Mouse (Mus musculus) midbrain, embryonic 11.5 days (tissue): ENCODE measurements around the gene Cbx4. TPM values are rescaled to one million over a fixed set of nuclear protein-coding genes. Genes with fewer than 3 reads are reported as not detected.

Experiments used
- ATAC-seq: fragments of 200-750 bp; cut with Nextera tagmentation; 2 replicates; pipeline ENCODE4 v1.8.0; 2017; ENCODE audit warnings: moderate TSS enrichment, moderate library complexity; ENCODE audit not compliant: low FRiP score
- DNase-seq: peaks from one replicate; pipeline ENCODE4 v3.0.0; 2015; ENCODE audit warnings: low spot score; ENCODE audit errors: missing footprints
- H3K27ac ChIP-seq: fragments of 300-500 bp; sonication (generic); 2 replicates; pipeline ENCODE4 v1.5.1; 2014; ENCODE audit warnings: low read depth, low read length
- H3K27me3 ChIP-seq: fragments of 300-500 bp; sonication (generic); 2 replicates; pipeline ENCODE4 v1.6.1; 2014; ENCODE audit warnings: mild to moderate bottlenecking, low read length, moderate library complexity, mixed read lengths; ENCODE audit not compliant: control insufficient read depth, insufficient read depth
- H3K36me3 ChIP-seq: fragments of 300-500 bp; sonication (generic); 2 replicates; pipeline ENCODE4 v1.6.1; 2014; ENCODE audit warnings: mild to moderate bottlenecking, low read length, moderate library complexity, mixed read lengths; ENCODE audit not compliant: control insufficient read depth, insufficient read depth
- H3K4me1 ChIP-seq: fragments of 300-500 bp; sonication (generic); 2 replicates; pipeline ENCODE4 v1.6.1; 2014; ENCODE audit warnings: low read length; ENCODE audit not compliant: control insufficient read depth, insufficient read depth
- H3K4me2 ChIP-seq: fragments of 300-500 bp; sonication (generic); 2 replicates; pipeline ENCODE4 v1.6.1; 2014; ENCODE audit warnings: mild to moderate bottlenecking, moderate library complexity
- H3K4me3 ChIP-seq: fragments of 300-500 bp; sonication (generic); 2 replicates; pipeline ENCODE4 v1.5.1; 2014; ENCODE audit warnings: low read depth, low read length
- H3K9ac ChIP-seq: fragments of 300-500 bp; sonication (generic); 2 replicates; pipeline ENCODE4 v1.6.1; 2014; ENCODE audit warnings: low read length
- H3K9me3 ChIP-seq: fragments of 300-500 bp; sonication (generic); 2 replicates; pipeline ENCODE4 v1.6.1; 2016; ENCODE audit warnings: low read length; ENCODE audit not compliant: control insufficient read depth
- WGBS: fragments of 180-500 bp; shearing (Covaris S2); extraction: QIAGEN DNeasy Blood & Tissue Kit; methylation state at CpG from one replicate; pipeline ENCODE4 v1.1.7; 2014; 5-methylcytosine and 5-hydroxymethylcytosine counted together
- polyA plus RNA-seq: library from polyadenylated mRNA; unstranded; fragments of >200 nt; fragmentation: Nextera tagmentation; extraction: Ambion mirVana; gene quantifications from 2 replicates; pipeline ENCODE4 v1.2.1, GENCODE M21; 2014

The Cbx4 gene
- 6.3 and 7.0 TPM in 2 replicates for polyA plus RNA-seq

DNA sequence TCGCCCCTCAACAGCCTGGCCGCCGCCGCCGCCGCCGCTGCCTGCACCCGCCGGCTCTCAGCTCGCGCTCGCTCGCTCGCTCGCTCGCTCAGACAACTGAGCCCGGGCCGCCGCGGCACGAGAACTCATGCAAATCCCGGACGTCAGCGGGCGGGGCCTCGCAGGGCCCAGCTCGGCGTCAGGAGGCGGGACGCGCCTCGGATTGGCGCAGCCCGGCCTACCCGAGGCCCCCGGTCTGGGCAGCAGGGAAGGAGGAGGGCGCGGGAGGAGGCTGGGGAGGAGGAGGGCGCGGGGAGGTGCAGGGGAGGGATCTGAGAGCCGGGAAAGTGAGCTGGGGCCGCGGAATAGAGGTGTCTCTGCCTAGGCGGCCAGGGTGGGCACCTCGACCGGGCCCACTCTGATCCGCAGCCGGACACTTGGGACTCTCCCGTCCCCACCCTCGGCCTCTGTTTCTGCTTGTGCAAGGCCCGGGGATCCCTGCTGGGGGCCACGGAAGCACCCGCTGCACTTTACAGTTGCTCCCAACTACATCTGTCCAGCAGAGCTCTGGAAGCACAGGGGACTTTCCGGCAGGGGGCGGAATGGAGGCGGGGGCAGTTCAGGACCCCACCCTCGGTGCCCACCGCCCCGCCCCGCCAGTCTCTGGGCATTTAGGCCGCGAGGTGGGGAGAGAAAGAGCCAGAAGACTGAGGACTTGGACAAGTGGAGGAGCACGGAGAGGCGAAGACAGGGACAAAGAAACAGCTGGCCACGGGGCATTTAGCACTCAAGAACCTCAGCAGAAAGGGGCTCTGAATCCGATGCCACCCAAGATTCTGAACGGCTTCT, at the start of gene Cbx4:
TSS of gene Cbx4 (minus strand) at position 78 of the 828 bp plus-strand sequence.
- Histone ChIP-seq H3K27me3 (peaks cover 80% of the 10 kb centered on the region), H3K9me3 (no peaks in the 10 kb centered on the region), H3K4me1 (peaks cover 61% of the 10 kb centered on the region), H3K4me2 (peak within 1 kb of the TSS; percentile 71), H3K36me3 (0 out of 2 replicates have a peak, but pooled peaks cover 2% of the 10 kb centered on the region), H3K4me3 (peak within 1 kb of the TSS; percentile 83), H3K9ac (peak within 1 kb of the TSS; percentile 92), H3K27ac (peak within 1 kb of the TSS; percentile 99)
- DNase-seq (peak; percentile 97), ATAC-seq (peak; percentile 85)
- 1% methylated on average over 57 of the region's 67 CpGs for WGBS

DNA sequence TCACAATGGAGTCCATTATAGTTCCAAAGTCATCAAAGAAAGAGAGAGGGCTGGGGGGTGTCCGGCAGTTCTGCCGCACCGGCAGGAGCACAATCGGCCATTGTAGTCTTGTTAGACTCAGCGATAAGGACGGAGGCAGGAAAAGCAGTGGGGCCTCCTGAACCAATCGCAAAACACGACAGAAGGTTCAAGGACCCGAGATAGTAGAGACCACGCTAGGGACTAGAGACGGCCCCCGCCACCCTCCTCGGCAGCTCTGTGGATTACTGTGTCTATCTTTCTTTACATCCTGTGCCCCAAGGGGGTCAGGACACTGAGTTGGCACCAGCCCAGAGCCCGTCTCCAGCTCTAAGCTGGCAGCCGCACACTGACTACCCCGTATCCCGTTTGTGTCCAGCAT, 48.6 kb upstream of the Cbx4 start:
- Histone ChIP-seq H3K27ac (no peak overlapping the region), H3K4me1 (peaks cover 8% of the 10 kb centered on the region), H3K9ac (no peak overlapping the region), H3K9me3 (no peaks in the 10 kb centered on the region; the same call in 1 of the 2 replicates), H3K36me3 (no peaks in the 10 kb centered on the region), H3K4me3 (no peak overlapping the region), H3K27me3 (peaks cover 2% of the 10 kb centered on the region; the same call in 1 of the 2 replicates), H3K4me2 (no peak overlapping the region)
- ATAC-seq: no peak
- no peak for DNase-seq
- WGBS: 51% methylated on average over 17 of the region's 17 CpGs

DNA sequence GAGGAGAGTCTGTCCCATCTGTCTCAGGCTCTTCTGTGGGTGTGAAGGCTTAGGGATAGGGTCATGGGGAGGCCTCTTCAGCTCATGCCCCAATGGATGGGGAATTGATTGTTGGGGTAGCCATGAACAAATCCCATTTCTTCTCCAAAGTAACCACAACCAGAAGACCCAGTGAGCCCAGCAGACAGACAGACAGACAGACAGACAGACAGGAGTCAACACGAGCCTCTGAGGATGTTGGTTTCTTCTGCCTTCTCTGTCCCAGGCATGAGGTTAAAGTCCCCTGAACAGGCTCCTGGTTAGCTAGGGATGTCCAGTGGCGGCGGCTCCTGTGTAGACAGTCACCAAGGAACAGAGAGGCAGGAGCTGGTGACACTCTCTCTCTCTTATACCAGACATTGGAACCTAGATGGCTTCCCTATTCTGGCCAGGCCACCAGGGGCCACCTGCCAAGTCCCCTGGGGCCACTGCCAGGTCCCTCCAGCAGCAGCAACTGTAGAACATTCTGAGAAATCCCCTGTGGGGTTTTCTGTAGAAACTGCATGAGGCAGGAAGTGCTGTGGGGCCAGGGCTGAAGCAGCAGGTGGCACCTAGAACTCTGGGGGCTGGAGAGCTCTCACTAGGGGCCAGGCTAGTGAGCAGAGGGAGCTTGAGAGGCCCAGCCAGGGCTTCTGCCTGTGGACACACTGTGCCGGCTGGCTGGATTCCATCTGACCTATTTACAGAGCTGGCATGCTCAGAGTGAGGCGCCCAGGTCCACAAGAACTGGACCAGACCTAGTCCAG, 47.6 kb upstream of the Cbx4 start:
- no peak overlapping the region for H3K27ac ChIP-seq
- ATAC-seq (no peak), DNase-seq (no peak)
- H3K9ac ChIP-seq: no peak overlapping the region
- no peak overlapping the region for H3K4me3 ChIP-seq
- H3K9me3 ChIP-seq: no peaks in the 10 kb centered on the region; the same call in 1 of the 2 replicates
- H3K36me3 ChIP-seq: no peaks in the 10 kb centered on the region
- peaks cover 6% of the 10 kb centered on the region for H3K27me3 ChIP-seq
- WGBS: 86% methylated on average over 5 of the region's 5 CpGs
- no peak overlapping the region for H3K4me2 ChIP-seq
- peaks cover 8% of the 10 kb centered on the region for H3K4me1 ChIP-seq

DNA sequence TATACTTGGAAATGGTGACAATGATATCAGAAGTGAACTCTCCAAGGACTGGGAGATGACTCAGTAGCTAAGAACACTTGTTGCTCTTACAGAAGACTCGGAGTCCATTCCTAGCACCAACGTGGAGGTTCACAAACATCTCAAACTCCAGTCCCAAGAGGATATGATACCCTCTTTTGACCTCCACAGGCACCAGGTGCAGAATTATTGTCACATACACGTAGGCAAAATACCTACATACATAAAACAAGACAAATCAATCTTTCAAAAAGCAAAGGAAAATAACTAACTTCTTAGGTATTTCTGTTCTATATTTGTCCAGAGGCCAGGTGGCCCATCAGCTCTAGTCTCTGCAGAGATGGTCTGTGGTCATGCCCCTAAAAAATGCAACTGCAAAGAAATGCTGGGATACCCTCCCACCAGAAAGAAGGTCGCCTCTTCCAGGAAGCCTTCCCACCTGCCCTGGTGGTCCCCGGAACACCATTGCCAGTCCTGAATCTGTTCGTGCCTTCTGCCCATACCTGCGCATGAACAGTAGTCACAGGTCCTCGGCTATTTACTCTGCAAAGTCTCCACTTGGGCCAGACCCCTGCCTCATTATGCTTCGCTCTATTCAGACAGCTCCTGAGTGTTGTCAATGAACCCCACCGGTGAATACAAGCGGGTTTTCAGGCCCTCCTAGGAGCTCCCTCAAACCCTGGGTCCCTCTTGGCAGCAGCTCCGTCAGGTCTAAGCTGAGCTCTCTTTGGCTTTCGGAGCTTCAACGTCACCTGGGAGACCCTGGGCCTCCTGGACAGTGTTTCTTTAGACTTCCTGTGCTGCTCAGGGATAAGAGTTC, 46.4 kb upstream of the Cbx4 start:
- Histone ChIP-seq H3K4me3 (no peak overlapping the region), H3K9ac (no peak overlapping the region), H3K4me2 (no peak overlapping the region), H3K36me3 (no peaks in the 10 kb centered on the region), H3K27ac (no peak overlapping the region), H3K4me1 (peaks cover 8% of the 10 kb centered on the region), H3K9me3 (no peaks in the 10 kb centered on the region; the same call in 1 of the 2 replicates), H3K27me3 (peaks cover 6% of the 10 kb centered on the region)
- DNase-seq (no peak), ATAC-seq (no peak)
- 79% methylated on average over 14 of the region's 14 CpGs for WGBS

DNA sequence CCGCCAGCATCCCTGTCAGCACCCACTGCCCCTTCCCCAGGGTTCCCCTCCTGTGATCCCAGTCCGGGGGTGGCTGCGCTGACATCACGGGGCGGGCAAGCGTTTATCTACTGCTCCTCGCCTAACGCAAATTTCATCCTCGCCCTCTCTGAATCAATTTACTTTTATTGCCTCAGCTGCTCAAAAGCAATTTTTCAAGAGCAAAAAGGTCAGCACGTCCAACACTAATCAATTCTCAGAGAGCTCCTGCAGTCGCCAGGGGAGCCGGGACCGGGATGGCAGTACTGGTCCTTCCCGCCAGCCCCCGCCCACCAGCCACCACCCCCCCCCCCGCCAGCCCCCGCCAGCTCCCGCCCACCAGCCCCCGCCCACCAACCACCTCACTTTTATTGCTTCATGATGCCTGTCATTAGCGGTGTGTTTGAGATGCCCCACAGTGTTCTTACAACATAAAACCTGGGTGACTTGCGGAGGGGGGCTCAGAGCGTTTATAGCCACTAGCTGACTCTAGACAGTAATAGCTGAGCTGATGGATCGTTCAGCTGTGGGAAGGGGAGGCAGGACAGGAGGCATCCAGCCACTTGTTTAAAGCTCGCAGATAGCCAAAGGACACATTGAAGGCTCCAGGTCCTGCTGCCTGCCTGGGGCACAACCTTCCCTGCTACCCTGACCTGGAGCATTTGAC, 44.2 kb upstream of the Cbx4 start:
- Histone ChIP-seq H3K4me1 (peaks cover 20% of the 10 kb centered on the region), H3K27me3 (peaks cover 6% of the 10 kb centered on the region), H3K4me2 (peak overlapping the region; percentile 8; the same call in 1 of the 2 replicates), H3K4me3 (no peak overlapping the region), H3K27ac (no peak overlapping the region), H3K9me3 (no peaks in the 10 kb centered on the region; the same call in 1 of the 2 replicates), H3K9ac (no peak overlapping the region), H3K36me3 (no peaks in the 10 kb centered on the region)
- ATAC-seq: peak; percentile 36; the same call in 1 of the 2 replicates
- WGBS: 30% methylated on average over 22 of the region's 24 CpGs
- DNase-seq: no peak

DNA sequence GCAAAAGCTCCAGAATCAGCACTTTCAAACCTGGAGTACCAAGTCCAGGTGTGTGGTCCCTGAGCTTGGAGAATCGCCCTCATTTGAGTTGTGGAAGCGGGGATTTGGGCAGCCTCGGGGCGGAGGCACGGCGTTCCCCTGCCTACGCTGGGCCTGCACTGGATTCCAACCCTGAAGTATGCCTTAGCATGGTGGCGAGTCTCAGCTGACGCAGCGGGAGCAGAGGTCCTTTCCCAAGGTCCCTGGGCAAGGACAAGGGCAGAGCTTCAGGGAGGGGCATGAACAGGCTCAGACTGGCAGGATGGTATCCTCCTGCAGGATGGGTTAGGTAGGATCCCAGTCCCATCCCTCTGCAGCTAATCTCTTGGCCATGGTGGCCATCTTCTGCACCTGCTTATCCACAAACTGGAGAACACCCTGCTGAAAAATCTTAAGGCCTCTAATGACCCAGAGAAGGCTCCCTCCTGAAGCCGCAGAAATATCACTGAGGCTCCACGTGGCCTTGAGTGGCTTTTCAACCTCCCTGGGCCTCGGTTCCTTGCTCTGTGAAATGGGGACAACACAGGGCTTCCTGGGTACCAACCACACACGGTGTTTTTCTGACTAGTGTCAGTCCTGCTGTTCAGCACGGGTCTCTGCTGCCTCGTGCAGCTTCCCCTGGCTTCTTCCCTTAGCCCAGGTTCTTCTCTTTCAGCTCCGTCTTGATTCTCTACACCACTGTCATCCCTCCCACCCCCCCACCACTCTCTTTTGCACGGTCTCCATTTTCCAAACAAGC, 43.4 kb upstream of the Cbx4 start:
- Histone ChIP-seq H3K27me3 (peaks cover 6% of the 10 kb centered on the region), H3K36me3 (no peaks in the 10 kb centered on the region), H3K4me3 (no peak overlapping the region), H3K9ac (peak overlapping the region; percentile 20; the same call in 1 of the 2 replicates), H3K4me1 (peaks cover 22% of the 10 kb centered on the region), H3K9me3 (no peaks in the 10 kb centered on the region; the same call in 1 of the 2 replicates), H3K4me2 (no peak overlapping the region), H3K27ac (no peak overlapping the region; the same call in 1 of the 2 replicates)
- DNase-seq: no peak
- 54% methylated on average over 18 of the region's 18 CpGs for WGBS
- ATAC-seq: 0 out of 2 replicates have a peak, but pooled peaks have one; percentile 6

DNA sequence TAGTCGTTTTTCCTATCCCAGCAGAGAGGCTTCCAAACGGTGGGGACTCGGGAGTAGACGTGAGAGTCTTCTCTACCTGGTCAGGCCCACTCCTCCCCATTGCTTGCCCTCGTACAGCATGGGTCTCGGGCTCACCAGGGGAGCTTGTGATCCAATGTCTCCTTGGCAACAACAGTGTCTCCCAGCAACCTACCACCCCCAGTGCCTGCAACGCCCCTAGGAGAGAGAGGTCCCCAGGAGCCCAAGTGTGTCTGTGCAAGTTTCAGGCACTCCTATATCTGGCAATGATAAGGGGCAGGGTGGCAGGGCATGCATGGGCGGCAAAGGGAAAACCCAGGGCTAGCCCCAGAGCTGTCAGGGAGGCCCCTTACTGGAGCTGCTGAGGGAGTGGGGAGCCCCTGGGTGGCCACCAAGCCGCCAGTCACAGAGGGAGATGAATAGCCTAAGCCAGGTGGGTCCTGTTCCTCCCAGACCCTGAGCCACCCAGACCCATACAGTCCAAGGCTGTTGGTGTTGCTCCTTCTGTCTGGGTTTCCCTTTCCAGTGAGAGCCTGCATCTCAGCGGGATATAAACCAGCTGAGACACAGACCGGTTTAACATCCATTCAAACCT, 42.8 kb upstream of the Cbx4 start:
- Histone ChIP-seq H3K27ac (no peak overlapping the region), H3K9ac (no peak overlapping the region), H3K4me1 (peaks cover 19% of the 10 kb centered on the region), H3K4me3 (no peak overlapping the region), H3K36me3 (no peaks in the 10 kb centered on the region), H3K27me3 (peaks cover 6% of the 10 kb centered on the region), H3K9me3 (no peaks in the 10 kb centered on the region; the same call in 1 of the 2 replicates), H3K4me2 (no peak overlapping the region)
- ATAC-seq: no peak
- WGBS: 43% methylated on average over 11 of the region's 11 CpGs
- DNase-seq: no peak
